Mouse (Mus musculus) kidney, postnatal 36 days (tissue): ENCODE measurements around the gene Odf4.
"Not testable (repeated sequence)": the region's sequence is repeated elsewhere in the genome, so short reads cannot be mapped to it uniquely, and the experiment has no call there.

Experiments
- DNase-seq, 2 experiments: peaks; one replicate each; pipeline ENCODE4 v3.0.0; 2021 to 2022; ENCODE audit warnings: mixed read lengths in 2 of 2

The Odf4 gene

DNA sequence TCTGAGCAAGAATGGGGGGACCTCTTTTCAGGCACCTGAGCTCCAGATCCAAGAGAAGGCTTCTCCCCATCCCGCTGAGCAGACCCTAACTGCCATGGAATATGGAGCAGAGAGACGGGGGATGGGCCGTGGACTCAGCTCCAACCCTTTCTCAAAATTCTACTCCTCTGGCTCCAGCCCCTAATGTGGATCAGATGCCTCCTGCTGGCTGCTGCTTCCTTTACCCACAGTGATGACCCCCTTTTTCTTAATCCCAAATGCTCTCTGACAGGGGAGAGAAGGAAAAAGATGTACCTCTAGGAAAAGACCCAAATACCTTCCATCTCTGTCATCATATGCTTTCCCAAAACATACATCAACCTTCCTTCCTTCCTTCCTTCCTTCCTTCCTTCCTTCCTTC, at the start of gene Odf4:
Odf4 (minus strand) TSS at position 101 of the 400 bp plus-strand sequence.
- DNase-seq: no peak

DNA sequence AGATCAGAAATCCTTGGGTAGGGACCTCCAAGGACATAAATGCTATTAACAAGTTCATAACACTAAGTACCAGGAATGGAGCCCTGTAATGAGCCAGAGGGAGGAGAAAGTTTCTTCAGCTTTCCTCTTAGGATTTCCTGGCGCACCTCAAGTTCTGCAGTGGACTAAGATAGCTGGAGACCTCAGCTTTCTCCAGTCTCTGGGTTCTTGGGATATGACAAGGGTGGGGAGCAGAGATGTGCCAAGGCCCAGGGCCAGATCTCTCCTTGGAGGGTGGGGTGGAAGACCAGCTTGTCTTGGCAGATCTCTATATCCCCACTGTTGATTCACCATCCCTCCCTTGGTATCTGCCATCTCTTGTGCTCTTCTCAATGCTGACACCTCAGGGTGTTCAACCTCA, 48.7 kb upstream of the Odf4 start:
- DNase-seq: no peak

DNA sequence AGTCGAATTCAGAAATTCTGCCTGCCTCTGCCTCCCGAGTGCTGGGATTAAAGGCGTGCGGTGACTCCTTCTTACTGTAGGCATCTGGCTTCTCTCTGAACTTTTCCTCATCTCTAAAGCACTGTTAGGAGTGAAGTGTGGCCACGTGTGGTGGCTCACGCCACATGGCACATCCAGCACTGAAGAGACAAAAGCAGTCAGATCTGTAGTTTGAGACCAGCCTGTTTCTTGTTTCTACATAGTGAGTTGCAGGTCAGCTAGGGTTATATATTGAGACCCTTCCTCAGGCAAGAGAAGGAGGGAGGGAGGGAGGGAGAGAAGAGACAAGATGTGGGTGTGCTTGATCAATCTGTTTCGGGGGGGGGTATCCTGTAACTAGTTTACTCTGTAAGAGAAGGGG, 48.2 kb upstream of the Odf4 start, which contains the start of gene Rangrf:
Rangrf (minus strand) TSS at position 101 of the 400 bp plus-strand sequence.
- no peak for DNase-seq

DNA sequence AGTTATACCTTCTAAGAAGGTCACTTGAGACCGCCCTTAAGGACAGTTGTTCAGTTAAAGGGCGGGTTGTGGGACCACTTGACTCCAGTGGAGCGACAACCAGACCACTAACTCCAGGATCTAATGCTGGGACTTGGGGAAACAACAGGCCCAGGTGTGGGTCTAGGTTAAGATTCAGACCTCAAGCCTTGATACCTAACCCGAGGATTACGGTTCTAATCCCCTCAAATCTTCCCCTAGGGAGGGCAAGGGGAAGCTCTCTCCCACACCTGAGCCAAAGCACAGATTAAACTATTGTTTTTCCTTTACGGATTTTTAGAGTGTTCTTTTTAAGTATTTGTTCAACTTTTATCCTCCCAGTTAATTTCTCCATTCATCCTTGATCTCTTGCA, 47.2 kb upstream of the Odf4 start:
- DNase-seq: no peak

DNA sequence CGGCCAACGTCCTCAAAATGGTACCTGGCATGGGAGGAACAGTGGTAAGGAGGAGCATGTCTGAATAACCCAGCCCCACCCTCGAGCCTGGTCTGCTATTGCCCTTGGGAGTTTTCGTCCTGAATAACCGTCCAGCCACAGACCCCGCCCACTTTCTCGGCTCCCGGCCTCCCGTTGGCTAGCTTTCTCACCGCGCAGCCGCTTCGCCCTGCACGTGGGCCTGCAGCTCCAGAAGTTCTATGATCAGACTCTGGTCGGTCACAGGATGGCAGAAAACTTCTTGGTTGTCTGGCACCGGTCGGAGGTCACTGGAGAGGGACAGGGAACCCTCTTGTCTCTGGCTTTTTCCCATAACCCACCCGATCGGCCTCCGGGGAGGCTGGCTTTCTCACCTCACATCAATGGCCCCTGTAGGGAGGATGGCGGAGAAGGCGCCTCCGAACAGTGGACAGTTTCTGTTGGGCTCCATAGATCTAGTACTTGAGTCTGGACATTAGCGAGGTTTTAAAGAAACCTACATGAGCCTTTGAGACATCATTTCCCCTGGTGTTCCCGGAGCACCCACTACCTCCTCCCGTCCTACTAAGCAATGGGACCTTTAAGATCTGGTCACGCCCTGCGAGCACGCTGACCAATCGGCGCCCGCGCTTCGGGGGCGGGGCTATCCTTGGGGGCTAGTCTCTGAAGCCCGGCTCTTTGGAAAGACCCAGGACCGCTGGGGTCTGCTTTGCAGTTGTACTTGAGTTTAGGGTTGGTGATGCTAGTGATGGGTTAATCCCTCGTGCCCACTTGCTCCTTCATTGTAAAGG, 46.6 kb upstream of the Odf4 start:
- peak; percentile 93 to 94 for DNase-seq

DNA sequence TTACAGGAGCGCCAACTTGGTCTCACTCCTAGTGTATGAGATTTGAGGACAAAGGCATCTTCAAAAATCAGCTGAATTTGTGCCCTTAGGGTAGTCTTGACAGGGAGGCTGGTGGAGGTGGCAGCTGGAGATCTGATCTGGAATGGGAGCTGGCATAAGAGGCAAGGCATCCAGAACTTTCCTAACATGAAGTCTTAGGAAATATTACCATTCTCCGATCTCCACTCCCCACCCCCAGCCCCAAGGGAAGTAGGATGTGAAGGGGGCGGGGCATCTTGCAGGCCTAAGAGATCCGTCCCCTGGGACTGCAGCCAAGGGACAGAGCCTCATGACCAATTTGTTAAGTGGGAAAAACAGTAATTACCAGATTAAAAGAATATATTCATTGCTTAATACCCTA, 43.4 kb upstream of the Odf4 start:
- peak; percentile 74 to 83 for DNase-seq

DNA sequence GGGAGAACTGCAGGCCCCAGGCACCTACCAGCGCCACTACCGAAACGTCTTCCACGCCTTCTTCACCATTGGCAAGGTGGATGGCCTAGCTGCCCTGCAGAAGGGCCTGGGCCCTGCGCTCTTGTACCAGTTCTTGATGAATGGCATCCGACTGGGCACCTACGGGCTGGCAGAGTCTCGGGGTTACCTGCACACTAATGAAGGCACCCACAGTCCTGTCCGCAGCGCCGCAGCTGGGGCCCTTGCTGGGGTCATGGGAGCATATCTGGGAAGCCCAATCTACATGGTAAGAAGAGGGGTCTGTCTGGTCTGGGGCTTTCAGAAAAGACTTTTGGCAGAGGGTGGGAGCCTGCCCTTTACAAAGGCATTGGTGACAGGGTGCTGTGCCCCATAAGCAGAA, 41.9 kb upstream of the Odf4 start:
- no peak for DNase-seq

DNA sequence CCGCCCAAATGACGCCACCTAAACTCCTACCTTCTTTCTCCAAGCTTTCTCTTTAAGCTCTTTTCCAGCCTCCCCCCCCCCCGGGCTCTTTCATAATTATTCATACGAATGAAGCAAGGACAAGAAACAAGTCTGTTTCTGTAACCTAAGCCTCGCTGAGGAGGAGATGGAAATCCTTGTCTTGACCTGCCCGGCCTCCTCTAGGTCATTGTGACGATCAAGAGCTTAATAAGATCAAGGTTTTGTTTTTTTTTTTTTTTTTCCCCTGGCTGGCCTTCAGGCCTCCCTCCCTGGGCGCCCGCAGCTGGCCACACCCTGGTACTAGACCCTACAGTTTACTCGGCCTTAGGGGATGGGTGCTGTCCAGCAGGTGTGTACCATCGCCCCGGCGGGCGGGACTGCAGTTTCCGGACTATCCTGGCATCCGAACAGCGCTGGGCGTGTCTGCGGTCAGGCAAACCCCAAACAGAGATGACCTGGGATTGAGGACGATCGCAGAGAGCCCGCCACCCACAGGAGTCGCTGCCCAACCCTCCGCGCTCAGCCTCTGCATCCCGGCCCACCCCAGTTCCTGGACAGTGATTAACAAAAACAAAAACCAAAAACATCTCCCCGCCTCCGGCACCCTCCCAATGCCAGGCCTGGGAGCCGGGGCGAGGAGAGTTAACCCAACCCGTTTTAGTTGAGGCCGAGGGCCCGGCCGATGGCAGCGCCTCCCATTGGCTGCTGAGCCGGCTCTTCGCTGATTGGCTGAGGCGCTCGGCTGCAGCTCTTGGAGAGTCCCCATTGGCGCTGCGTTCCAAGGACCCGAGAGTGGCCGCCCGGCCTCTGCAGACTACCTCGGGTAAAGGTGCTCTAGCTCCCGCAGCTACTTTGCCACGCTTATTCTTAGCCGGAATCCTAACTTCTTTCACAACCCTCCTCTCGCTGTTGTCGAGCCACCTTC, 40.7 kb upstream of the Odf4 start, which contains the start of gene Slc25a35:
Slc25a35 (plus strand) TSS at position 795 of the 946 bp plus-strand sequence.
- DNase-seq: peak; percentile 95

DNA sequence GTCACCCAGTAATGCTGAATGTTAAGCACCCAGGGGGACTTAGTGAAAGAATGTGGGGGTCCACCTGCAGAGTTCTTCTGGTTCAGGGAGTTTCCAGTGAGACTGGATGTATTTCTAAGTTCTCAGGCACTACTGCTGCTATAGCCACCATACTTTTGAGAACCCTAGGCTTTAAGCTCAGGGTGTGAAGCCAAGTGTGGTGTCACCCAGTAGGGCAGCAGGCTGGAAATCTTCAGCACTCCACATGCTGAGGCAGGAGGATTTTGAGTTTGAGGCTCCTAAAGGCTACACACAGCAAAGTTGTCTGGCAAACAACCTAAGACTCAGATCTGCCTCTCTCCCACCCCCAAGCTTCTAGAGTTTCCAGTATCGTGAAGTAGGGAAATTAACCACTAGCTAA, 39.7 kb upstream of the Odf4 start:
- DNase-seq: no peak

DNA sequence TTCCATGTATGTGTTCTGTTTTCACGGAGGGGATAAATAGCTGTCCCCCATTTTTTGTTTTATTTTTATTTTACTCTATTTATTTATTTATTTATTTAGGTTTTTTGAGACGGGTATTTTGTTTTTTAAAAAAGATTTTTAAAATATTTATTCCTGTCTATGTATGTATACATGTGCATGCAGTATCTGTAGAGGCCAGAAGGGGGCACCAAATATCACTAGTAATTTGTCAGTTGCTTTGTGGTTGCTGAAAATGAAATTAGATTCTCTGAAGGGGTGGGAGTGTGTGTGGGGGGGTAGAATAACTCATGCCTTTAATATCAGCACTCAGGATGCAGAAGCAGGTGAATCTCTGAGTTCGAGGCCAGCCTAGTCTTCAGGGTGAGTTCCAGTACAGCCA, 39.0 kb upstream of the Odf4 start:
- DNase-seq: peak; percentile 67 to 86

DNA sequence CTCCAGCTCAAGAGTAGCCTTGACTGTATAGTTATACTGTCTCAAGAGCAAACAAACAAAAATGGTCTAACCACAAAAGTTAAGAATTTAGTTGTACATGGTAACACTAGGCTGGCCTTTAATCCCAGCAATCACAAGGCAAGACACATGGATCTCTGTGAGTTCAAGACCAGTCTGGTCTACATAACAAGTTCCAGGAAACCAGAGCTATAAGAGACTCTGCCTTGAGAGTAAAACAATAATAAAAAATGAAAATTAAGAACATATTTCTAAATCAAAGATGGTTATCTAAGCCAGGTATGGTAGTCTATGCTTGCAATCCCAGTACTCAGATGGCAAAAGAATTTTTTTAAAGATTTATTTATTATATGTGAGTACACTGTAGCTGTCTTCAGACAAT, 38.2 kb upstream of the Odf4 start:
- no peak for DNase-seq

DNA sequence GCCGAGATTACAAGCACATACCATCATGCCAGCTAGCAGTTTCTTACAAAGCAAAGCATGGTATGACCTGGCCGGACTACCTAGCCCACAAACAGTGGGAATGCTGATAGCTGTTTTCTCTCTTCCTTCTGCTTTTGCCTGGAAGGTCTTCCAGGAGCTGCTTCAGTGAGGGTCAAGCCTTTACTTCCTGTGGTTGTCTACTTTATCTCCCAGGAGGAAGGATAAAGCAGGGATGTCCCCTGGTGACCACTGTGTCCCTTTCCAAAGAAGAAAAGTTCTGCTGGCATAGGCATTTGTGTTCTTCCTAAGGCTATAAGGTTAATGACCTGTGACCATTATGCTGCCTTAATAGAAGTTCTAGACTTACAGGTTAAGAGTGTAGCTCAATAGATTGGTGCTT, 36.5 kb upstream of the Odf4 start:
- DNase-seq: no peak

DNA sequence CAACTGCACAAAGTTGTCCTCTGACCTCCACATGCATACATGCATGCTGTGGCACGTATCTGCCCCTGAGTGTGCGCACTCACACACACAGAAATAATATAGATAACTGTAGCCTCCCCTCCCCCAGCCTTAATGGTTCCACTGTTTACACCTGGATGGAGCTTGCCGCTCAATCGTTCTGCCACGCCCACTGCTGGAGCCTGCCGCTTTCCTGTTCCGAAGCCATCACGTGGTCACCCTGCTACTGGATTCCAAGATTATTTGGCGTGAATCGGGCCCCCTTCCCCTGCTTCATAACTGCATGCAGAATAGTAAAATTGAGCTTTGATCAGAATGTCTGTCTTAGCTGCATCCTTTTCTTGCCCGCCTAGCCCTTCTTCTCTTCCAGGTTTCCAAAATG, 35.3 kb upstream of the Odf4 start:
- DNase-seq: not testable (repeated sequence)

DNA sequence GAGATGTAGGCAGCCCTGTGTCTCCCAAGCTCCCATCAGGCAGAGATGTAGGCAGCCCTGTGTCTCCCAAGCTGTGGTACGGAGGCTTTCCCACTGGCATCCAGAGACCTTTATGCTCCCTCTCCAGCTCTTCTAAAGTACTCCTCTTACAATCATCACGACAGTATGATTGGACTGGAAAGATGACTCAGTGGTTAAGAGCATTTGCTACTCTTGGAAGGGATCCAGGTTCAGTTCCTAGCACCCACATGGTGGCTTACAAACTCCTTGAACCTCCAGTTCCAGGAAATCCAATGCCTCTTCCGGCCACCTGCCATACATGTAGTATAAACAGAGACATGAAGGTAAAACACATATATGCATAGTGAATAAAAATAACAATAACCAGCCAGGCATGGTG, 34.7 kb upstream of the Odf4 start:
- DNase-seq: no peak

DNA sequence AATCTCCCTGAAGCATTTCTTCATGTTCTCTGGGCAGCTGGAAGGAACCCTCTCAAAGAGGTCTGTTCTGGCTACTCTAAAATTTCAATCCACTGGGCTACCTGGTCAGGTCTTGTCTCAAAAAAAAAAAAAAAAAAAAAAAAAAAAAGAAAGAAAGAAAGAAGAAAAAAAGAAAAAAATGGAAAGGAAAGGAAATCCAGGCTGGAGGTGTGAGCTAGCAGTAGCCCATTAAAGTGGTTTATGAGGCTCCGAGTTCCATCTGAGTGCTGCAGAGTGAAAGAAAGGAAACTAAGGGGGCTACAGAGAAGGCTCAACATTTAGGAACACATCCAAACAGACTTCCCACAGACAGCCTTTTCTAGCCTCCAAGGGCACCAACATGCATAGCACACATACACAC, 31.1 kb upstream of the Odf4 start:
- no peak for DNase-seq

DNA sequence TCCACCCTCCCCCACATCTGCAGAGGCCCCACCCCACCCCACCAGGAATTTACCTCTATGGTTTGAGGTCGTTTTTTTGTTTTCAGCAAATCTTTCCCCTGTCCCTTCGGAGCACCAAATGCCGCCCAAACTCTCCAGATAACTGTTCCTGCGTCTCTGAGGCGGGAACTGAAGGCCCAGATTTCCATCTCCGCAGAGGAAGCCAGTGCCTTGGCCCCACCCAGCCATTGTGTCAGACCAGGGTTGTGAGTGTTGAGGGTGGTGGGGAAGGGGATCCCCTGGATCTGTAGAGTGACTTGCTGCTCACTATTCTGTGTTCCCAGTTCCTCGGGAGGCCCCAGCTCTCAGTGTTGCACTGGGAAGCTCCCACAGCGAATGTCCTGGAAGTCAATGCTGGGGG, 30.4 kb upstream of the Odf4 start, which contains the start of gene Arhgef15:
Arhgef15 (minus strand) TSS at position 173 of the 400 bp plus-strand sequence.
- peak; percentile 33 to 49 for DNase-seq

DNA sequence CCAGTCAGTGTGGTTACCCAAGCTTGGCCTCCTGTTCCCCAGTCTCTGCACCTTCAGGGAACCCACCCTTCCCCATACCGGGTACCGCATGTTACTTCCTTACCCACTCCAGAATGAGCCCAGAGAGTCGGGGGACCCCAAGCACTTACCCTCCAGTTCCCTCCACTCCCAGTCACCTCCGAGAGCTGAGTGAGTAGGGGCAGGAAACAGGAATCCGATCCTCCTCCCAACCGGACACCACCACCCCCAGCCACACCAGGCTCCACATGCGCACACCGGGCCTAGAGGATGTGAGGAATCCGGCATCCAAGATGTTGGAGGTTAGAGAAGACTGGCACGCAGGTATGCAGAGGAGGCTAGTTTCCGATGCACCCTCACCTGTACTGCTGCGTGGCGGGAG, 29.8 kb upstream of the Odf4 start:
- DNase-seq: peak; percentile 54 to 66

DNA sequence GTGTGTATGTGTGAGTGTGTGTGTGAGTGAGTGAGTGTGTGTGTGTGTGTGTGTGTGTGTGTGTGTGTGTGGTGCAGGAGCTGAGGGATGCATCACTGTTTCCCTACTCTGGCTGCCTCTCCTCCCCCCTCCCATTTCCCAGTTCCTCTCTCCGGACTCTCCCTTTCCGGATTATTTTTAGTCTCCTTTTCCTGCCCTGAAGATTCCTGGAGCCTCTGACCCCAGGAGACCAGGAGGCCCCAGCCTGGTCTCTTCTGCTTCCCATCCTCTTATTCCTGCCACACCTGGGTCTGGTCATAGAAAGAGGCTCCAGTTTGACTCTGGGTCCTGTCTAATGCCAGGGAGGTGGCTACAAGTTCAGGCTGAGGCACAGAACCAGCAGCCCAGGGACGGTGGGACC, 29.2 kb upstream of the Odf4 start:
- peak; percentile 57 to 69 for DNase-seq

DNA sequence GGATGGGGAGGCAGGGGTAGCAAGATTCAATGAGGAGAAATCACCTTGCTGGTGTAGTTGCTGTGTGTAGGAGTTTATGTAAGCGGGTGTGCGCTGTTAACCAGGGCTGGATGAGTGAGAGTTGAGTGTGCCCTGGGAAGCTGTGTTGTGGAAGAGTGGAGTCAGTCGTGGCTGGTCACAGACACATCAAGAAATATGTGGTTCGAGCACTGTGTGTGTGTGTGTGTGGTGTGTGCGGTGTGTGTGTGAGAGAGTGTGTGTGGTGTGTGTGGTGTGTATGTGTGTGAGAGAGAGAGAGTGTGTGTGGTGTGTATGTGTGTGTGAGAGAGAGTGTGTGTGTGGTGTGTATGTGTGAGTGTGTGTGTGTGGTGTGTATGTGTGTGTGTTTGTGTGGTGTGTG, 28.6 kb upstream of the Odf4 start:
- DNase-seq: no peak

DNA sequence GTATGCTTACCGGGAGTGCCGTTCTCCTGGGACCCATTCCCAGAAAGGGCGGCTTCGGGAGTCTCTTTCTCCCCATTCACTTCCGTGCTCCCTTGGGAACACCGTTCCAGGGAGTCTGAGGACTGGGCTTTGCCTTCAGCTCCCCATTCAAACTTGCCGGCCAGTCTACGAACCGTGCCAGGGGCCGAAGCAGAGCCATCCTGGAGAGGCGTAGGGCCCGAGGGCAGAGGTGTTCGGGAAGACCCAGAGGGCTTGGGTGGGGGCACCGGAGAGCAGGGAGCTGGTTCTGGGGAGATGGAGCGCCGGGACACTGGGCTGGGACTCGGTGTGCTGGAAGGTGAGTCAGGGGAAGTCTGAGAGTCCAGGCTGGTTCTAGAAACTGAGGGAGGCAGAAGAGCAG, 27.5 kb upstream of the Odf4 start:
- no peak for DNase-seq

DNA sequence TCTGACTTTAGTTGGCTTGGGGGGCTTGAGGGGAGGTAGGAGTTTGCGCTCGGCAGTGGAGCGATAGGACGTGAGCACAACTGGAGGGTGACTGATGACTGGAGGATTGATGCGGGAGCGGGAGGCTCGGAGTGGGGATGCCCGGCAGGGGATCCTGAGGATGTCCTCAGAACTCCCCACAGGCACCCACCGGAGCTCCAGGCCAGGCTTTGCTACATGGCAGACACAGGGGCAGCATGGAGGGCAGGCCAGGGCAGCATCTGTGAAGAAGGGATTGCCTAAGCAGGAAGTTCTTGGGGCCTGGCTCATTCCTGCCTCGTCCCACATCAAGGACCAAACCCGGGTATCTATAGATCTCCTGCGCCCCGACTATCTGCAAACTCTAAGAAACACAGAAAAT, 27.0 kb upstream of the Odf4 start:
- DNase-seq: no peak

DNA sequence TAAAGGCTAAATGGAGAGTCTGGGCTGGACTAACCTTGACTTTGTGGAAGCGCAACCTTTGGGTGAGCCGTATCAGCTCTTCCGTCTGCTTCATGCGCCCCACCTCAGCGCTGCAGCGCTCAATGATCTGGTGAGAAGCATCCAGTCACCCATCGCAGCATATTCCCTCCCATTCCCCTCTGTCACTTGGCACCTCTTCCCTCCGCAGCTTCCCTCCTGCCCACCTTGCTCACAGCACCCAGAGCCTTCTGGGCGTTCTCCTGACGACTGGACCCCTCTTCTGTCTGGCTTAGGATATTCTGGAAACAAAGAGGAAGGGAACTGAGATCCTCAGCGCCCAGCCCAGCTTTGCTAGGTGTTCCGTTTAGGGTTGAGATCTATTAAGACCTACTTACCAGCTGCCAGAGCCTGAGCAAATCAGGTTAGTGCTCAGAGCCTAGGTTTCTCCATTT, 20.7 kb upstream of the Odf4 start:
- no peak for DNase-seq

DNA sequence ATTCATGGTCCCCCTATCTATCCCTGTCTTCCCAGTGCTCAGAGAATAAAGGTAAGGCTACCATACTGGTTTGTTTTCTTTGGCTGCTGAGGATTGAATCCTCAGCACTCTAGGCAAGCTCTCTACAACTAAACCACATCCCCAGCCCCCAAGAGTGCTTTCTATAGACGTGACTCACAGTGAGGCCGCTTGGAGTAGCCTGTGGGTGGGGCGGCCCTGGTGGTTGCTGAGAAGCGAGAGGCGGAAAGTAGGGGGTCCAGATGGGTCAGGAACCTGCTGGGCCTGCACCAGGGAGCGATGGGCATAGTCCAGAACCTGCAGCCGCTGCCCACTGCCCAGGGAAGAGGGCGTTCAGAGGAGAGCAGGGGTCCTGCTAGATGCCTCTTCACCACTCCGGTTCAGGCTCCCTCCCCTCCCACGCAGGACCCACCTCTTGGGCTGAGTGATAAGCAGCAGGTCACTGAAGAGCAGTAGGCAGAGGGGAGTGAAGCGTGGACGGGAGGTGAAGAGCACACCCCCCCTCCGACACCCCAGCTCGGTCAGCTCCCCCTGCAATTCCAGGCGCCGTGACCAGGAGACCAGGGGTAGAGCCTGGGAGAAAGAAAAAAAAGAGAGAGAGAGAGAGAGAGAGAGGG, 20.0 kb upstream of the Odf4 start:
- DNase-seq: no peak
